Mouse (Mus musculus): ENCODE data around the gene Lmo3.

Gene Lmo3

GRCm38 (mm10) chr6:138581734-138582505, at the start of gene Lmo3:
Gene Lmo3, minus strand, starts transcription at chr6:138581968.
- DNase-seq (ENCODE audit: low spot score in 2 of 2) = no peak

DNA sequence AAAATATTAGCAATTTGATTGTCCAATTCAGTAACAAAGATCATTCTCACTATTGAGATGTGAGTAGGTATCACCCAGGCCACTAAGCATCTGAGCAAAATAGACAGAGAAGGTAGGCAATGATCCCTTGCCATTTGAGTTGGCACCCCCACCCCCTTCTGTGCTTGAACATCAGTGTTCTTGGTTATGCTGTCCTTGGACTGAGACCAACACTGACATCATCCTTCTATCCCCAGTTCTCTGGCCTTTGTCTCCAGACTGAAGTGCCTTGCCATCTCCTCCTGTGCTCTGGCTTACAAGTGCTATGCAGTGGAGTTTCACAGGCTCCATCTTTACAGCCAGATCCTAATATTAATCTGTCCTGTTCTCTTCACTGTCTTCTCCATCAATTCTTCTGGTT, 39.0 kb upstream of the Lmo3 start:
- no peak for DNase-seq (ENCODE audit: low spot score in 2 of 2)

- DNase-seq (ENCODE audit: low spot score in 2 of 2) = no peak
Observed at GRCm38 (mm10) chr6:138618396-138618795, 36.6 kb upstream of the Lmo3 start.

GRCm38 (mm10) chr6:138597016-138597415, 15.2 kb upstream of the Lmo3 start:
- DNase-seq (ENCODE audit: low spot score in 2 of 2) = no peak

DNA sequence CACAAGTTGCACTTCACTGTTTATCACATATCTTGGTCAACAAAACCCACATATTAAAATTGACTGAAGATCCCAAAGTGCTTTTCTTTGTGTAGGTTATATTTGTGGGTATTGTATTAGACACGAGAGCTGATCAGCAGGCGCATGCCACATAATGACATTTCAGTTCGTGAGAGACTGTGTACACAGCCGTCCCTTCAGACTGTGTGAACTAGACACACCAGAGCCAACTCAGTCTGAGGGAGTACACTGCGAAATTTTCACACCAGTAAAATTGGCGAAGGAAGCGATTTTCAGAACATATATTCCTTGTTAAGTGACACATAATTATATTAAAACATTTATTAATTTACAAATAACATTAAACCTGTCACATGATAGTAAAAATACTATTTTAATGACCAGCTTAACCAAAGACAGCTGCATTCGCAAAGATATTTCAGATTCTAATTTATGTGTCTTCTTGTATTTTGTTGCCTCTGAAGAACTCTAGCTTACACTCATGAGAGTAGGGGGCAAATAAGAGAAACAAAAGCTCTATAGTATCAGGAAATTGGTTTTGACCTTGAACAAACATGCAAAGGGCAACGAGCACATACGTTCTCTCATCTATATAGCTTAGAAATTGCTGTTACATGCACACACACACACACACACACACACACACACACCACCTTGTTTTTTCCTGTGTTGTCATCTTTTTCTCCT, 14.4 kb upstream of the Lmo3 start:
- no peak for DNase-seq (ENCODE audit: low spot score in 2 of 2)

GRCm38 (mm10) chr6:138583314-138583713, 1.5 kb upstream of the Lmo3 start:
- DNase-seq (ENCODE audit: low spot score in 2 of 2) = no peak

DNA sequence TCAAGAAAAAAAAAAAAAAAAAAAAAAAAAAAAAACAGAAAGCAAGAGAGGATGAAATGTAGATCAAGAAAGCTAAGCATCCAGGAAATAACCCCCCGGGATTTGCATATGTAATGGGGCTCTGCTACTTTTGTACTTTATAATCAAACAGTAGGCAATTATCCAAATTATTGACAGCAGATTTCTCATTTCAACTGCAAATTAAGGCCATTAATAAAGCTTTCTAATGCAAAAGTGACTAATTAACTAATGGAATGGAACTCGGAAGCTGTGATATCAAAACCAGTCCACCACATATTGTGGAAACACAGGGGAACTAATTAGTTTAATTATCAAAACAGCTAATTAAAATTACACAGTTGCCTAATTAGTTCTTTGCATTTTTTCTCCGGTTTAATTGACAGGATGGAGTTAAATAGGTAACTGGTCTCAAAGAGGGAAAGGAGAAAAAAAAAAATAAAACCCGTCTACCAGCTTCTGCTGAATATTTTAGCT, 785 bp upstream of the Lmo3 start:
- DNase-seq (ENCODE audit: low spot score in 2 of 2) = no peak

DNA sequence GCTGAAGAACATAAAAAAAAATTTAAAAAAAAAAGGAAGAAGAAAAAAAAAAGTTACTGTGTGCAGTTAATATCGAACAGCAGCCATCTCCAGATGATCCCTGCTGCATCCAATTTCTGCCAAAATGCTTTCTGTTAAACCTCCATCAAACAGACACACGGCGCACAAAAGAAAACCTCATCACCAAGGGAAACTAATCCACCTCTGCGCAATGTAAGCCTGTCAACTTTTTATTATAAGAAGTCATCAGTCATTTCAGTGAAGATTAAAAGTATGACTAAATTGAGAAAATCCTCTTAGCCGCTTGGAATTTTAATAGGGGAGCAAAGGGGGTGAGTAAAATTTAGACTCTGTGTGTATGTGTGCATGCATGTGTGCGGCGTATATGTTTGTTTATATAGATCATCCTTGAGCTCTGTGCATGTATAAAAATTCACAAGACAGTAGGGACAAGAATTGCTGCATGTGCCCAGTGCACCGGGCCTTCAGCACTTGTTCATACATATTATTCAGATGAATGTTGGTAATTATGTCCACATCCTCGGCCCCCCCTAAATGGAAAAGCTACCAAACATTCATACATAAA, 1.2 kb downstream of the Lmo3 start:
- DNase-seq (ENCODE audit: low spot score in 2 of 2) = no peak

GRCm38 (mm10) chr6:138563416-138563815, 18.4 kb downstream of the Lmo3 start:
- DNase-seq (ENCODE audit: low spot score in 2 of 2) = no peak

GRCm38 (mm10) chr6:138552144-138552543, 29.6 kb downstream of the Lmo3 start:
- DNase-seq (ENCODE audit: low spot score in 2 of 2) = no peak

- no peak for DNase-seq (ENCODE audit: low spot score in 2 of 2)
Observed at GRCm38 (mm10) chr6:138534879-138535278, 46.9 kb downstream of the Lmo3 start.

GRCm38 (mm10) chr6:138506642-138507041, 75.1 kb downstream of the Lmo3 start:
- no peak for DNase-seq (ENCODE audit: low spot score in 2 of 2)

- DNase-seq (ENCODE audit: low spot score in 2 of 2) = no peak
Observed at GRCm38 (mm10) chr6:138503946-138504345, 77.8 kb downstream of the Lmo3 start.

DNA sequence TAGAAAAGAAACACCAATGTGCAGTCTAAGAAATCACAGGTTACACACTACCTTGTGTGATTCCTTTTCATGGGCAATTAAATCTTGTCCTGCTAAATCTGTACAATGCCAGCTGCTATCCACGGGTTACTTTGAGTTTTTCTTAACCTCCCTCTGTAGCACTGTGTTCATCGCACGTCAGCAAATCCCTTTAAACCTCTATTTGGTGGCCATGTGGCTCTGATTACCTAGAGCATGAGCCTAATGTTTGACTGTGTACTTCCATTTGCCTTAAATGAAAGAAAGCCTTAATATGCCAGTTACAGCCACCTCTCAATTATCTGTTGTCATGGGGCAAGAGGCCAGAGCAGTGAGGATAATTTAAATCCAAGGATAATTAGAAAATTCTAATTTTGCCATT, 98.9 kb downstream of the Lmo3 start:
- DNase-seq (ENCODE audit: low spot score in 2 of 2) = no peak

- peak in 1 of 2 experiments; percentile 11 for DNase-seq (ENCODE audit: low spot score in 2 of 2)
Observed at GRCm38 (mm10) chr6:138477611-138478010, 104.2 kb downstream of the Lmo3 start.

DNA sequence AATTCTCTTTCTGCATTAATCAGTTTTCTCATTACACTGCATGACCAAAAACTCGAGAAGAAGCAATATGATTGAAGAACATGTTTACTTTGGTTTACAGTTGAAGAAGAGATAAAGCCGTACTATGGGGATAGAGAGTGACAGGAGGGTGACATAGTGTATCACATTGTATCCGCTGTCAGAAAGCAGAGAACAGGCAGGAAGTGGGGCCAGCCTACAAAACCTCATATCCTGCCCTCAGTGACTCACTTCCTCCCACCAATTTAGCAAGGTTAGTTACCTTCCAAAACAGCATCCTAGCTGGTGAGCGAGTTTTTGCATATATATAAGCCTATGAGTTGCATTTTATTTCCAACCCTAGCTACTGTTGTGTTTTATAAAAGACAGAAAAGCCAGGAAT, 112.6 kb downstream of the Lmo3 start:
- no peak for DNase-seq (ENCODE audit: low spot score in 2 of 2)

DNA sequence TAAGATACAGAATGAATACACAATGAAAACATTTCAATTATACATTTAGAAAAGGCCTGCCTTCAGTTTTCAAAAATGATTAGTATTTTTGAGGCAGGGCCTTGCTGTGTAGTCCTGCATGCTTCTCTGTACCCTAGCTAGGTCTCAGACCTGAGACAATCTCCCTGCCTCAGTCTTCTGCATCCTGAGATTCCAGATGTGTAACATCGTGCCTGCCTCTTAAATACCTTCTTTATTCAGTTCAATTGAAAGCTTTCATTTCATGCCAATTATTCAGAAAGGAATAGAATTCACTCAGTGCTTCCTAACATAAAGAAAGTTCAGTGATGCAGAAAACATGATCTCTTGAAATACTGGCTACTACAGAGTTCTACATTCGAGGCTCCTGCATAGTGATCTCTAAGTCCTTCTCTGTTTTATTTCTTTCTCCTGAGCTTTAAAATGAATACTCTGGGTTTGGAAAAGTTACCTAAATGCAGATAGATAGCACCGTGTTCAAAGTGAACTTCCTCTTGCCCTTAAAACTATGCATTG, 137.2 kb downstream of the Lmo3 start:
- DNase-seq (ENCODE audit: low spot score in 2 of 2) = no peak

GRCm38 (mm10) chr6:138437351-138437750, 144.4 kb downstream of the Lmo3 start:
- no peak for DNase-seq (ENCODE audit: low spot score in 2 of 2)

DNA sequence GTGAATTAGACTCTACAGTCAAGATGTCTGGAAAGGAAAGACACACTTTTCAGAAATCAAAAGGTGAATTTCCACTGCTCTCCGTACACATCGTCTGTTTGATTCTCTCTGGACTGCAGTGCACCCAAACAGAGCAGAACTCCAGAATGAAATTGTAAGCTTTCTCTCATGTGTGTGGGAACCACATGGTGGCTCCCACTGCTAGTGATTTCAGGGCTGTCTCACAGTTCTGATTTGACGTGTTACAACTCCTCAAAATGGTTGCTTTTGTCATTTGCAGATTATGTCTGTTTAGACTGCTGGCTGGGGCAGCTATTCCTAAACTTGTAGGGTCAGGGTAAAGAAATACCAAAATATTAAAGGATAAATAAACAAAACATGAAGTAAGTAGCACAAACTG, 145.0 kb downstream of the Lmo3 start:
- DNase-seq (ENCODE audit: low spot score in 2 of 2) = no peak

GRCm38 (mm10) chr6:138427394-138427793, 154.4 kb downstream of the Lmo3 start:
- no peak for DNase-seq (ENCODE audit: low spot score in 2 of 2)

GRCm38 (mm10) chr6:138426894-138427293, 154.9 kb downstream of the Lmo3 start:
- DNase-seq (ENCODE audit: low spot score in 2 of 2) = no peak

- DNase-seq (ENCODE audit: low spot score in 2 of 2) = no peak
Observed at GRCm38 (mm10) chr6:138424514-138425225, 157.1 kb downstream of the Lmo3 start.

Measured in heart, adult 9 months (tissue).